Mouse (Mus musculus): ENCODE data around the gene Dmxl2.

Gene Dmxl2

GRCm38 (mm10) chr9:54316363-54316762 is 185.1 kb downstream of the Dmxl2 start:
- ATAC-seq (ENCODE audit: low TSS enrichment), result no peak
